Mouse (Mus musculus) liver, embryonic 12.5 days (tissue): ENCODE results near the gene Arhgdia. TPM values are rescaled to one million over a fixed set of nuclear protein-coding genes. Genes with fewer than 3 reads are reported as not detected.

Source experiments
- ATAC-seq: fragments of 200-750 bp; cut with Nextera tagmentation; 2 replicates; pipeline ENCODE4 v1.8.0; 2017; ENCODE audit warnings: moderate number of reproducible peaks, mild to moderate bottlenecking, moderate library complexity
- H3K27ac ChIP-seq: fragments of 300-500 bp; sonication (generic); 2 replicates; pipeline ENCODE4 v1.5.1; 2016; ENCODE audit warnings: mild to moderate bottlenecking
- H3K27me3 ChIP-seq: fragments of 300-500 bp; sonication (generic); replicated peaks from 2 replicates; pipeline ENCODE4 v1.6.1; 2016; ENCODE audit warnings: mild to moderate bottlenecking, moderate library complexity
- H3K36me3 ChIP-seq: fragments of 300-500 bp; sonication (generic); 2 replicates; pipeline ENCODE4 v1.6.1; 2016; ENCODE audit warnings: mild to moderate bottlenecking, moderate library complexity
- H3K4me1 ChIP-seq: fragments of 300-500 bp; sonication (generic); 2 replicates; pipeline ENCODE4 v1.6.1; 2016
- H3K4me2 ChIP-seq: fragments of 300-500 bp; sonication (generic); 2 replicates; pipeline ENCODE4 v1.6.1; 2016; ENCODE audit warnings: mild to moderate bottlenecking, moderate library complexity
- H3K4me3 ChIP-seq: fragments of 300-500 bp; sonication (generic); 2 replicates; pipeline ENCODE4 v1.5.1; 2016; ENCODE audit warnings: mild to moderate bottlenecking, moderate library complexity
- H3K9ac ChIP-seq: fragments of 300-500 bp; sonication (generic); 2 replicates; pipeline ENCODE4 v1.6.1; 2016; ENCODE audit warnings: mild to moderate bottlenecking, moderate library complexity
- H3K9me3 ChIP-seq: fragments of 300-500 bp; sonication (generic); replicated peaks from 2 replicates; pipeline ENCODE4 v1.6.1; 2016; ENCODE audit warnings: mild to moderate bottlenecking, moderate library complexity
- WGBS: fragments of 180-500 bp; shearing (Covaris S2); methylation state at CpG from one replicate; pipeline ENCODE4 v1.1.7; 2016; ENCODE audit not compliant: insufficient replicate concordance; 5-methylcytosine and 5-hydroxymethylcytosine counted together
- polyA plus RNA-seq: library from polyadenylated mRNA; unstranded; fragments of >200 nt; fragmentation: Nextera tagmentation; extraction: Ambion mirVana; gene quantifications from 2 replicates; pipeline ENCODE4 v1.2.1, GENCODE M21; 2016

Arhgdia gene
- polyA plus RNA-seq, 1 experiment from 2014 or later = 356 TPM

DNA sequence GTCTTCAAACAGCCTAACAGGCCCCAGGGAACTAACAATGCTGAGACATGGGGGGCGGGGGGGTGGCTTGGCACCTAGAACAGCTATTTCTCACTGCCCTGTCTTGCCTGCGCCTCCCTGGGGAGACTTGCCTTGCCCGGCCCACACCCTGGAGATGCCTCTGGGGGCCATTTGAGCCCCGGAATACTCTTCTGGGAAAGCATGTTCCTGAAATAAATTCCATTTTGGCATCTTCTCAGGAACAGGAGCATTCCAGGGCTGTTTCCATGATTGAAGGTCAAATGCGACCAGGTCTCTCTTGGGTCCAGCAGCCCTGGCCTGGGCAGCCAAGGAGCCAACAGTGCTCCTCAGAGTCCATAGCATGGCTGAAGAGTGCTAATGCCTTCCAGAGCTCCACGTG lies 39.0 kb downstream of the Arhgdia start:
- WGBS = 76% methylated on average over 6 of the region's 6 CpGs
- H3K9me3 ChIP-seq = no peaks in the 10 kb centered on the region
- peaks cover 32% of the 10 kb centered on the region for H3K4me1 ChIP-seq
- H3K27ac ChIP-seq = no peak overlapping the region
- no peak overlapping the region for H3K9ac ChIP-seq
- H3K4me2 ChIP-seq = no peak overlapping the region
- H3K4me3 ChIP-seq = no peak overlapping the region
- peaks cover under 1% of the 10 kb centered on the region for H3K27me3 ChIP-seq
- peaks cover 29% of the 10 kb centered on the region for H3K36me3 ChIP-seq
- ATAC-seq = no peak

DNA sequence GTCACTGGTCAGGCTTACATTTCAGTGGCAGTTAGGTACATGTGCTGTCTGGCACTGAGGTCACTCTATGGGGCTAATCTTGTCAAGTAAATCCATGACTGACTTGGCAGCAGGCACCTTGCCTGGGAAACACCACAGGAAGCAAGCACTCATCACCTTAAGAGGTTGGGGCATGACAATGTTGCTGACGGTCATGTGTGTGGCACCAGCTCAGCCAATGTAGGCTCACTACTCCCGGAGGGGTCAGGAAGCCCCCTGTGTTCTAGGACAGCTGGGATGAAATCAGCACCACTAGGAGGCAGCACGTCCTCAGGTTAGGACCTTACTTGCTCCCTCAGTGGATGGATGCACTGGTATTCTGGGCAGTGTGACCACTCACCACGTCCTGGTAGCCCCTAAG lies 39.5 kb downstream of the Arhgdia start:
- ATAC-seq = no peak
- no peak overlapping the region for H3K4me2 ChIP-seq
- peaks cover 29% of the 10 kb centered on the region for H3K36me3 ChIP-seq
- H3K27me3 ChIP-seq = peaks cover 5% of the 10 kb centered on the region
- no peak overlapping the region for H3K9ac ChIP-seq
- peaks cover 29% of the 10 kb centered on the region for H3K4me1 ChIP-seq
- H3K9me3 ChIP-seq = no peaks in the 10 kb centered on the region
- WGBS = 45% methylated on average over 4 of the region's 4 CpGs
- H3K4me3 ChIP-seq = no peak overlapping the region
- no peak overlapping the region; the same call in 1 of the 2 replicates for H3K27ac ChIP-seq

DNA sequence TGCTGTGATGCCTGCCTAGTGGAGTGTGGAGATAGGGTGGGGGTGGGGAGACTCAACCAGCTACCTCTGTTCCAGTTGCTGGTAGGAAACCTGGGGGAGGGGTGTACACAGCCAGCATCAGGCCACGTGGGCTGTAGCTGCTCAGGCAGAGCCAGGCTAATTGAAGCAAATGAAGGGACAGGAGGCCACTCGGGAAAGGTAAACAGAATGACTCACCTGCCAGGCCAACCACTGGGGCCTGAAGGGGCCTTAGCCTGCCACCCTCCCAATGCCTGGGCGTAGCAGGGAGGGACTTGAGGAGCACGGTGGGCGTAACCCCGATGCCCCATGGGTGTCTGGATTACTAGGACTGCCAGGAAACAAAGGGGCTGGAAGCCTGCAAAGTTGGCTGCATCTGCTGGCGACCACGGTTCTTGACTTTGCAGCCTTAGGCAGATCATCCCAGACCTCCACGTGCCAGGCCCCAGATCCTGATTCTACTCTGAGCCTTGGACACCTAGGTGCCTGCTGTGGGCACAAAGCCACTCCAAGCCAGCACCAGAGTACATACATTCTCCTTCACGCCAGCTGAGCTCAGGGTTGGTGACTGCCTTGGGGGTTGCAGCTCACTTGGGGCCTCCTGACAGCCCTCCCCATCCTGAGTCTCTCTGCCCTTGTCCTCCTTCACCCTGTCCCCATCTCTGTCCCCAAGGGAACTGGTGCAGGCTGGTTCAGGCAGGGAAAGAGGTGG lies 42.0 kb downstream of the Arhgdia start:
- Histone ChIP-seq H3K27me3 (peaks cover 25% of the 10 kb centered on the region), H3K27ac (peak overlapping the region; percentile 17; the same call in 1 of the 2 replicates), H3K4me3 (no peak overlapping the region), H3K4me2 (no peak overlapping the region), H3K9ac (0 out of 2 replicates have a peak overlapping the region, but pooled peaks have one; percentile 3), H3K4me1 (peaks cover 24% of the 10 kb centered on the region), H3K9me3 (no peaks in the 10 kb centered on the region), H3K36me3 (peaks cover 22% of the 10 kb centered on the region)
- ATAC-seq = peak; percentile 42
- WGBS = 45% methylated on average over 10 of the region's 10 CpGs

DNA sequence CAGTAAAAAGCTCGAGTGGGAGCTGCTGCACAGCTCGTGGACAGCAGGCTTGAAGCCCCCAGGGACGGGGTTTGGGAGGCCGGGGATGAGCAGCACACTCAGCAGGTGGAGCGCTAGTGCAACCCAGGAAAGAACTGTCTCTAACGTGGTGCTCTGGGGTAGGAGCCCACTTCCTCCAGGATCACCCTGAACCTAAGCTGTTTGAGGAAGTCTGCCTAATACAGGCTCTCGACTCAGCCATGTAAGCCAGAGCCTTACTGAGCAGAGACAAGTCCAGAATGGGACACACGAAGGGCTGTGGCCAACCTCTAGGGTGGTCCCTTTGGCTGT lies 42.5 kb downstream of the Arhgdia start:
- ATAC-seq = no peak
- Histone ChIP-seq H3K9me3 (no peaks in the 10 kb centered on the region), H3K36me3 (peaks cover 17% of the 10 kb centered on the region), H3K27ac (peak overlapping the region; percentile 17; the same call in 1 of the 2 replicates), H3K4me1 (peaks cover 24% of the 10 kb centered on the region), H3K27me3 (peaks cover 31% of the 10 kb centered on the region), H3K4me3 (no peak overlapping the region), H3K4me2 (no peak overlapping the region), H3K9ac (no peak overlapping the region)
- WGBS = 34% methylated on average over 8 of the region's 8 CpGs

DNA sequence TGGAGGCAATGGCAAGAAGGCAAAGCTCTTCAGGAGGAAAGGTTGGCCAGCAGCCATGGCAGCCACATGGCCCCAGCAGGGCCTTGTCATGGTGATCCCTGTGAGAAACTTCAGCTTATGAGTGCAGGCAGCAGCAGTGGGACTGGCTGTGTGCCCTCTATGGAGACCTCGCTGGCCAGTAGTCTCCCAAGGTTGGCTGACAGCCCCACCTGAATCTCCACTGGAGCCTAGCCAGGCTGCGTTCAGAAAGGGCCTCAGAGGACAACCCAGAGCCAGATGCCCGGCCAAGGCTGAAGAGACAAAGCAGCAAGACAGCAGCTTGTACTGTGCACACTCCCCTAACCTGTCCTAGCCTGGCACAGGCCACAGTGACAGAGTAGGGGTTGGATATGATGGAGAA lies 42.9 kb downstream of the Arhgdia start:
- peaks cover 35% of the 10 kb centered on the region for H3K27me3 ChIP-seq
- no peak overlapping the region for H3K4me2 ChIP-seq
- ATAC-seq = no peak
- H3K4me1 ChIP-seq = peaks cover 24% of the 10 kb centered on the region
- H3K9ac ChIP-seq = no peak overlapping the region
- peak overlapping the region; percentile 11; the same call in 1 of the 2 replicates for H3K27ac ChIP-seq
- peaks cover 13% of the 10 kb centered on the region for H3K36me3 ChIP-seq
- no peak overlapping the region for H3K4me3 ChIP-seq
- H3K9me3 ChIP-seq = no peaks in the 10 kb centered on the region
- WGBS = 61% methylated on average over 3 of the region's 3 CpGs

DNA sequence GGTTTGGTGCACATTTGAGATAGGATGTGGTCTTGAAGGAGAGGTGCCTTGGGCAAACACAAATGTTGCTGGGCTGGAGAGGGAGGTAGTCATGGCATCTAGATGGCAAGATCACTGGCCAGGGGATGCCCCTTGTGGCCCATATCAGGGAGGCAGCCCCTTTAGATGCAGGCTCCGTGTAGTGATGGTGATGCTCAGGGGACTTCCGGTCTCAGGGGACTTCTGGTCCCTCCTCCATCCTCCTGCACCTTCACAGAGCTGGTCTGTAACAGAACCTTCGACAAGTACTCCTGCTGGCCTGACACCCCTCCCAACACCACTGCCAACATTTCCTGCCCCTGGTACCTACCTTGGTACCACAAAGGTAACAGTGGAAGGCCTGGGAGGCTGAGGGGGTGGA lies 45.6 kb downstream of the Arhgdia start:
- Histone ChIP-seq H3K27ac (no peak overlapping the region), H3K4me1 (peaks cover 21% of the 10 kb centered on the region), H3K9me3 (no peaks in the 10 kb centered on the region), H3K36me3 (no peaks in the 10 kb centered on the region), H3K27me3 (peaks cover 62% of the 10 kb centered on the region), H3K4me3 (no peak overlapping the region), H3K4me2 (no peak overlapping the region), H3K9ac (no peak overlapping the region)
- ATAC-seq = no peak
- WGBS = 57% methylated on average over 3 of the region's 3 CpGs

DNA sequence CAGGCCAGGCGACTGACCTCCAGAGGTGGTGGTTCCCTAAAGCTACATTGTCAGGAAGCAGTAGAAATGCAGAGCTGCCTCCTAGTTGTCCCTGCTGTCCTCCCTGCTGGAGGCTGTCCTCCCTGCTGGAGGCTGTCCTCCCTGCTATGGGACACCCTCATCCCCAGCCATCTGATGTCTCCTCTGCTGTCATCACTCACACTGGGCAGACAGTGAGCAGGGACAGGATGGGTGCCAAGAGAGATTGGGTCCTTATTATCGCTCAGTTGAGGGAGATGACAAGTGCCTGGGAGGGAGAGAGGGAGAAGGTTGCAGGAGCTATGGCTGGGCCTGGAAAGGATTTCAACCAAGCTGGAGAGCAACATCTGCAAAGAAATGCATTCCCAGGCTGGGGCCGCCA lies 46.3 kb downstream of the Arhgdia start:
- no peak for ATAC-seq
- peaks cover 25% of the 10 kb centered on the region for H3K4me1 ChIP-seq
- peaks cover 68% of the 10 kb centered on the region for H3K27me3 ChIP-seq
- H3K9me3 ChIP-seq = no peaks in the 10 kb centered on the region
- 51% methylated on average over 3 of the region's 3 CpGs for WGBS
- H3K4me3 ChIP-seq = no peak overlapping the region
- H3K27ac ChIP-seq = no peak overlapping the region
- no peaks in the 10 kb centered on the region for H3K36me3 ChIP-seq
- H3K9ac ChIP-seq = no peak overlapping the region
- no peak overlapping the region for H3K4me2 ChIP-seq

DNA sequence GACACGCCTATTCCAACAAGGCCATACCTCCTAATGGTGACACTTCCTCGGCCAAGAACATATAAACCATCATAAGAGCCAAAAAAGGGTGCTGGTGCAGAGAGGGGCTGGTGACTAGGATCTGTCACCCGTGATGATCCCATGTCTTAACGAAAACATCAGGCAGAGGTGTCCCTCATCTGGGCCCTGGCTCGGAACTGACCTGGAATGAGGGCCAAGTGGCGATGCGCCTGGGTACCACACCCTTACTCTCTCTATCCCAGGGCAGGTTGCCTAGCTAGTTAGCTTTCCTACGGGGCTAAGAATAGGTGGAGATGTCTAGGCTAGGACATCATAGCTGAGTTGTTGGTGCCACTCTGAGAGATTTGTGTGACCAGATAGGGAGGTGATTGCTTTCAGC lies 47.3 kb downstream of the Arhgdia start:
- 75% methylated on average over 8 of the region's 8 CpGs for WGBS
- no peak overlapping the region for H3K9ac ChIP-seq
- no peak for ATAC-seq
- peaks cover 15% of the 10 kb centered on the region for H3K4me1 ChIP-seq
- H3K4me3 ChIP-seq = no peak overlapping the region
- H3K27ac ChIP-seq = no peak overlapping the region
- H3K4me2 ChIP-seq = no peak overlapping the region
- H3K27me3 ChIP-seq = peaks cover 79% of the 10 kb centered on the region
- no peaks in the 10 kb centered on the region for H3K9me3 ChIP-seq
- no peaks in the 10 kb centered on the region for H3K36me3 ChIP-seq

DNA sequence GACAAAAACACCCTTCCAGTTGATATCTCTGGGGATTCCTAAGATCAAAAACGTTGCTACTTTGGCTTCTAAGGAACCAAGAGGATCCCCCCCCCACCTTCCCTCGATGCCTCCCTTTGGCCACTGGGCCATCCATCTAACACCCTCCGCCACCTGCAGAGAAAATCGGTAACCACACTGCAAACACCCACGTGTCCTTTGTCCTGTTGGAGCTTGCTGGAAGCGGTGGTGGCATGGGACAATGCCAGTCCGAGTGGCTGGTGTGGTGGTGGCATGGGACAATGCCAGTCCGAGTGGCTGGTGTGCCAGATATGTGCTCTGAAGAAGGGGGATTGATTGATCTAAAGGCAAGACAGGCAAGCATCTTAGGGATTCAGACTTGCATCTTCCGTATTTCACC lies 49.8 kb downstream of the Arhgdia start:
- H3K4me1 ChIP-seq = peaks cover 21% of the 10 kb centered on the region
- peak overlapping the region; percentile 54 for H3K4me2 ChIP-seq
- H3K9ac ChIP-seq = no peak overlapping the region
- H3K36me3 ChIP-seq = no peaks in the 10 kb centered on the region
- H3K27ac ChIP-seq = no peak overlapping the region
- H3K27me3 ChIP-seq = peaks cover 89% of the 10 kb centered on the region
- H3K9me3 ChIP-seq = no peaks in the 10 kb centered on the region
- WGBS = 25% methylated on average over 9 of the region's 9 CpGs
- ATAC-seq = no peak
- H3K4me3 ChIP-seq = peak overlapping the region; percentile 36; the same call in 1 of the 2 replicates

DNA sequence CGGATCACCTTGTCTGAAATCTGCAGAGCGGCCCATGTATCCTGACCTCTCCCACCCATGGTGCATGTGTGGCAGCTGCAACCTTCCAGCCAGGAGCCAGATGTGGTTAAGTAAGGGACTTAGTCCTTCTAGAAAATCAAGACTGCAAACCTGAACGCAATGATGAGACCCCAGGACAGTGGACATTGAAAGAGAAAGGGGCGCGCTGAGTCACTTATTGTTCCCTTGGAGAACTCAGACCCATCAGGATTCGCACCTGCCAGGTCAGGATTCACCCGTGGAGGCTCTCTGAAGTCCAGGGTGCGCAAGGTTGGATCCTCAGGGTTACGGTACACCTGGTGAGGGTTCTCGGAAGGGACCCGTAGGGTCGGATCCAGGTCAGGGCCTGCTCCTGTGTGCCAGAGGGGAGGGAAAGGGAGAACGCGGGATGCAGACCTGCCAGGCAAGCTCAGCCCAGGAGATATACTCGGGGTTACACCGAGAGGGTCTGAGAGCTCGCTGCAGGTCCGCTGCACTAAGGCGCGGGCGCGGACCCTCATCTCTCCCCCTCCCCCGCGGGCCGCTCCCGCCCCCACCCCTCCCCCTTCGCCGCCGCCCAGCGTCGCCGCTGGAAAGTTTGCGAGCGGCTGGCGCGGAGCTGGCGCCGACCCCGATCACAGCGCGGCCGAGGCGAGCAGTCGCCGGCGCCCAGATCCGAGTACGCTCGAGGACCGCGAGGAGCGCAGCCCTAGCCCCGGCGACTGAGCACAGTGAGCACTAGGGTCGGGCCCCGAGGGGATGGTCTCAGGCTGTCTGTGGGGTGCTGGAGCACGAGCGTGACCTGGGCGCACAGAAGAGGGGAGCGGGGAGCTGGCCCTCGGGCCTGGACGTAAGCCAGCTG lies 51.1 kb downstream of the Arhgdia start, which contains the start of gene Gcgr:
TSS of gene Gcgr (plus strand) at position 615 of the 880 bp plus-strand sequence.
- WGBS = 9% methylated on average over 54 of the region's 62 CpGs
- Histone ChIP-seq H3K9me3 (no peaks in the 10 kb centered on the region), H3K27ac (peak within 1 kb of the TSS; percentile 10; the same call in 1 of the 2 replicates), H3K4me1 (peaks cover 21% of the 10 kb centered on the region), H3K4me2 (peak within 1 kb of the TSS; percentile 54), H3K9ac (peak within 1 kb of the TSS; percentile 40), H3K36me3 (no peaks in the 10 kb centered on the region), H3K4me3 (peak within 1 kb of the TSS; percentile 36), H3K27me3 (peaks cover 79% of the 10 kb centered on the region)
- ATAC-seq = no peak

DNA sequence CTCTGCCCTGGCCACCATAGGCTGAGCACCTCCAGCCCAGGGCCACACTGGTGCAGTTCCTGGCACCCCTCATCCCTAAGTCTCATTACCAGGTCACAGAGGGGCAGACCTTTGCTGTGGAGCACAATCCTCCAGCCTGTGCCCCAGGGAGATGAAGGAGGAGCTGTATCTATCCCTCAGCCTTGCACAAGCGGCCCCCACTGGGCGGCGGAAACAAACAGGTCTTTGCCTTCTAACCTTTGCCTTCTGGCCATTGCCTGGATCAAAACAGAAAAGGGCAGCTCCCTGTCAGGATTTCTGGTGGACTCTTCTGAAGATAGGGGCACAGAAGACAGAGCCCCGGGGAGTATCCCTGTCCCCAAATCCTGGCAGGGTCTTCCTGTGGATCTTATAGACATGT lies 52.5 kb downstream of the Arhgdia start:
- peaks cover 66% of the 10 kb centered on the region for H3K27me3 ChIP-seq
- peak; percentile 45; the same call in 1 of the 2 replicates for ATAC-seq
- 55% methylated on average over 4 of the region's 4 CpGs for WGBS
- no peak overlapping the region for H3K9ac ChIP-seq
- no peaks in the 10 kb centered on the region for H3K36me3 ChIP-seq
- no peak overlapping the region for H3K4me2 ChIP-seq
- peaks cover 21% of the 10 kb centered on the region for H3K4me1 ChIP-seq
- H3K9me3 ChIP-seq = no peaks in the 10 kb centered on the region
- peak overlapping the region; percentile 10 for H3K27ac ChIP-seq
- H3K4me3 ChIP-seq = no peak overlapping the region
